Comparison of ENCODE assay signal across 20 mouse cellular contexts in the genomic region with DNA sequence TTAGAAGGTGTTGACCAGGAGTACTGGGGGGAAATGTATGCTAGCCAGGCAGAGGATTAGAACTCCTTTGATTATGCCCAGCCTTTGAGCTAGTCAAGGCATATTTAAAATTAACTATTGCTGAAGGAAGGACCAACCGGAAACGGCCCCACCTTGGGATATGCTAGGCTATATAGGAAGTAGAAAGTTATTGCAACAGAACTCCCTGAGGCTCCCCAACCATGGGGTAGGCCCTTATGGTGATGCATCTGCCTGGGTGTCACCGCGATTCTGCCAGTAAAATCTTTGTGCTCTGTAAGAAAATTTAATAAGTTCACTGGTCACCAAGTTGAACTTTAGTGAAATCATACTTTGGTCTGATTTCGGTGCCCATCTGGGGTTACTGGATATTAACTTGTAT.
"Had no signal": no experiment of that assay in that cellular context is flagged by ENCODE, and none has a peak within 500 bp of the region (broad histone marks: within the 10 kb centered on the region; RNA-seq: fewer than 3 reads in every experiment).

No protein-coding gene starts in this region.

- H3K9me3 ChIP-seq: liver, embryonic 12.5 days; lung, embryonic 15.5 days; megakaryocyte, embryonic 14.5 days; midbrain, embryonic 12.5 days; midbrain, embryonic 15.5 days; neural tube, embryonic 12.5 days had no signal

- H3K27ac ChIP-seq: liver, embryonic 12.5 days; liver, embryonic 14.5 days; lung, embryonic 15.5 days; midbrain, embryonic 12.5 days; midbrain, embryonic 15.5 days; neural tube, embryonic 12.5 days had no signal

- H3K27me3 ChIP-seq: liver, embryonic 12.5 days; lung, embryonic 15.5 days; midbrain, embryonic 12.5 days; midbrain, embryonic 15.5 days; neural tube, embryonic 12.5 days had no signal

- H3K9ac ChIP-seq: liver, embryonic 12.5 days; liver, embryonic 14.5 days; lung, embryonic 15.5 days; midbrain, embryonic 12.5 days; midbrain, embryonic 15.5 days; neural tube, embryonic 12.5 days had no signal

- H3K4me3 ChIP-seq: liver, embryonic 12.5 days; lung, embryonic 15.5 days; megakaryocyte, embryonic 14.5 days; midbrain, embryonic 12.5 days; midbrain, embryonic 15.5 days; myocyte; neural tube, embryonic 12.5 days had no signal

- ATAC-seq: liver, embryonic 12.5 days; lung, postnatal 0 days; midbrain, embryonic 15.5 days had no signal

- H3K36me3 ChIP-seq: liver, embryonic 12.5 days; lung, embryonic 15.5 days; midbrain, embryonic 12.5 days; midbrain, embryonic 15.5 days; neural tube, embryonic 12.5 days had no signal

- DNase-seq: lung, adult 2 months; lung, postnatal 14 days; lung, postnatal 36 days; retina, postnatal 1 day; right cerebral cortex, adult 18-20 months; right cerebral cortex, postnatal 25 days; right cerebral cortex, postnatal 4 days; spleen, adult 18-20 months; thymus, adult 18-20 months; thymus, postnatal 14 days; thymus, postnatal 36 days had no signal

- H3K4me2 ChIP-seq: liver, embryonic 12.5 days; lung, embryonic 15.5 days; midbrain, embryonic 12.5 days; midbrain, embryonic 15.5 days; neural tube, embryonic 12.5 days had no signal

- H3K4me1 ChIP-seq: midbrain, embryonic 12.5 days; neural tube, embryonic 12.5 days had no signal
